Mouse (Mus musculus): ENCODE measurements around the gene Pxylp1. TPM values are rescaled to one million over a fixed set of nuclear protein-coding genes. Genes with fewer than 3 reads are reported as not detected.

Gene Pxylp1
- total RNA-seq, 2 experiments from 2014 or later = 19.1 to 20.7 TPM

DNA sequence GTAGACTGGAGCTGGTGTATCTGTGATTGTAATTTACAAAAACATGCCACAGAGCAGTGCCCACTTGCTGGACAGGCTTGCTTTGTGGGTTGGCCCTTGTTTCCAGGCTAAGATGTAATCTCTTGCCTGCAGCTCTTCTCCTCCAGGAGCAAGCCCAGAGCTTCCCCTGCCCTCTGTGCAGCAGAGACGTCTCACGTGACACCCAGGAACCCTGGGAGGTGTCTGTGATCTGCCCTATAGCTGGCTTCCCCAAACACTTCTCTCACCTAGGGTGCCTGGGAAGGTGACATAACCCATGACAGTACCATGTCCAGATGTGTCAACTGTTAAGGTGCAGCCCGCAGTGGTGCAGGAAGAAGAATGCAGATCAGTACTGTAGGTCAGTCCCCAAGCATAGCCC, 28.9 kb downstream of the Pxylp1 start:
- intact Hi-C loops (cut with DNase I) = no loop called here

DNA sequence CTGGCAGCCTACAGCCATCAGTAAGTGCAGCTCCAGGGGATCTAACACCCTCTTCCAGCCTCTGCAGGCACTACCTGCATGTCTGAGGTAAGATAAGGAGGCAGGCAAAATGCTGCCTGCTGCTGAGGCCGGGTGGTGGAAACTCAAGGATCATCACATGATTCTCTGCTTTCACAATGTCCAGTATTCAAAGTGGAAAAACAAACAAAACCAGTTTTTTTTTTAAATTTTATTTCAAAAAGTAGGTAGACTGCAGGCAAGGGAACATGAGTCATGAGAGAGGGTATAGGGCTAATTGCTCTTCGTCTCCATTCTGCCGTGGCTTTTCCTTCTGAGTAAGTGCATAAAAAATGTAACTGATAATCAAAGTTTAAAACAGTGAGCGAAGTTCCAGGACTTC, 29.6 kb downstream of the Pxylp1 start:
- no peak for DNase-seq
- intact Hi-C loops (cut with DNase I) = no loop called here

More for the DNA sequence above, 28.9 kb downstream of the Pxylp1 start:
- no peak for DNase-seq

DNA sequence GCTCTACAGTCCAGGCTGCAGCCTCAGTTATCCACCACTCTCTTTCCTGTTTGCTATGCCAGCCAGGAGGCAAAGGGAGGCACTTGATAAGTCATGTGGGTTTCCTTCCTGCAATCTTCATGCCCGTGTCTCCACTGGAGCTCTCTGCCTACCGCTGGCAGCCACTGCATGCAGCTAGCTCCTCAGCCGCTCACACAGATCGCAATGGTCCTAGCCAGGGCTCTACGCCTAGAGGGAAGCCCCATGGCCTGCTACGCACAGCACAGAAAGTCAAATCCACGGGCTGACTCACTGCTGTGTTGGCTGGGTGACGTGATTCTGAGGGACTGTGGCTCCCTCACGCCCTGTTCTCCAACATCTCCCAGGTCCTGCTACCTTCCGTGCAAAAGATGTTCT, 31.4 kb downstream of the Pxylp1 start:
- DNase-seq = no peak
- intact Hi-C loops (cut with DNase I) = no loop called here

DNA sequence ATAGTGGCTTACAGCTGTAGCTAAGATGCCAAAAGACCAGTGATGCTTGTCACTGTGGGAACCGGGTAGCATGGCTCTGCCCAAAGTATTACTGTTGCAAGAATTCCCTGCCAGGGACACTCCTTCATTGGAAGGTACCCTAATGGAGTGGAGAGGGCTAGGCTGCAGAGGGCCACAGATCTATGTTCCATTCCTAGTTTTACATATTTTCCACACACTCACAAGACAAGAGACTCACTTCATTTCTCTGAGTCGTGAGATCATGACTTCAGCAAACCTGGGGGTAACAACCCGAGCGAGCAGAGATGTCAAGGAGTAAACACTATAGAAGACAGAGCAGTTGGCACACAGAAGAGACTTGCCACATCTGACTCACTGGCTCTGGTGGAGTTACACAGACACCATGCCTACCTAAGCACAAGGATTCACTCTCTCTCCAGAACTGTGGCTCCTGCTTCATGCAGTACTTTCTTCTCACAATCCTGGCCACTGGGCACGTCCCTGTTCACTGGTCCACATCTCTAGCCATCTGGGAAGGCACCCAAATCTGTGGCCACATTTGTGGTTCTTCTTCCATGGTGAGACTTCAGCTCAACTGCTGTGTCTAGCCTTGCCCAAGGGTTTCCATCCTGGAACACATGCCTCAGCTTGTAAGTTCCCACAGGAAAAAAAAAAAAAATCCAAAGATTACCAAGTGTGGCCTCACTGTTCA, 31.9 kb downstream of the Pxylp1 start:
- DNase-seq = no peak
- intact Hi-C loops (cut with DNase I) = no loop called here

DNA sequence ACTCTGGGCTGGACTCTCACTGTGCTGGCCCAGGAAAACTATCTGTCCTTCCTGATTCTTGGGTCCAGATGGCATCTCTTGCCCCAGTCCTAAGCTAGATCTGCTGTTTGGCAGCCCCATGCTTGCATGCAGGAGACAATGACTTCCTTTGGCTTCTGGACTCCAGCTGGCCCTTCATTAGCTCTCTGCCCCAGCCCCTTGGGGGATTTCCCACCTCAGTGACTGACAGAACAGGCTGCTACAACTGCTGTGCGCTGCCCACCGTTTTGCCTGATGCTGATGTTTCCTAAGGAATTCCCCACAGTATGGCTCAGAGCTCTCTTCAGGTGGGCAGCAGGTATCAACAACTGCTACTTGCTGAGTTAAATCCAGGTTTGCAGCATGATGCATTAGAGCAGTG, 33.4 kb downstream of the Pxylp1 start:
- DNase-seq = peak; percentile 43
- intact Hi-C loops (cut with DNase I) = no loop called here

DNA sequence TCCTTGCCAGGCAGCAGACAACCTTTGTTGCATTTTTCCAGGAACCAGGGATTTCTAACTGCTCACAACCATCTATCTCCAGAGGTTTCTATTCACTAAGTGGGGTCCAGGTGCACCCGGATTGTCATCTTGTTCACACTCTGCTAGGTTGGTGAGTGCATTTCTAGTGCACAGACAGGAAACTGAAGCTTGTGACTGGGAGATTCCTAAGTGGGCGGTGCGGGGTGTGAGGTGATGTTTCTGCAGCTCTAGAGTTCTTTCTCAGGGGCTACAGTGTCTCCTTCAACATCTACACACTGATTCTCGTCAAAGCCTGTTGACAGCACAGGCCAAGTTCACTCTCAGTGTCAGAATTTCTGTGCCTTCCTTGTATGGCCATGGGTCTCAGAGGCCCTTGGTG, 34.6 kb downstream of the Pxylp1 start:
- no peak for DNase-seq
- intact Hi-C loops (cut with DNase I) = no loop called here

DNA sequence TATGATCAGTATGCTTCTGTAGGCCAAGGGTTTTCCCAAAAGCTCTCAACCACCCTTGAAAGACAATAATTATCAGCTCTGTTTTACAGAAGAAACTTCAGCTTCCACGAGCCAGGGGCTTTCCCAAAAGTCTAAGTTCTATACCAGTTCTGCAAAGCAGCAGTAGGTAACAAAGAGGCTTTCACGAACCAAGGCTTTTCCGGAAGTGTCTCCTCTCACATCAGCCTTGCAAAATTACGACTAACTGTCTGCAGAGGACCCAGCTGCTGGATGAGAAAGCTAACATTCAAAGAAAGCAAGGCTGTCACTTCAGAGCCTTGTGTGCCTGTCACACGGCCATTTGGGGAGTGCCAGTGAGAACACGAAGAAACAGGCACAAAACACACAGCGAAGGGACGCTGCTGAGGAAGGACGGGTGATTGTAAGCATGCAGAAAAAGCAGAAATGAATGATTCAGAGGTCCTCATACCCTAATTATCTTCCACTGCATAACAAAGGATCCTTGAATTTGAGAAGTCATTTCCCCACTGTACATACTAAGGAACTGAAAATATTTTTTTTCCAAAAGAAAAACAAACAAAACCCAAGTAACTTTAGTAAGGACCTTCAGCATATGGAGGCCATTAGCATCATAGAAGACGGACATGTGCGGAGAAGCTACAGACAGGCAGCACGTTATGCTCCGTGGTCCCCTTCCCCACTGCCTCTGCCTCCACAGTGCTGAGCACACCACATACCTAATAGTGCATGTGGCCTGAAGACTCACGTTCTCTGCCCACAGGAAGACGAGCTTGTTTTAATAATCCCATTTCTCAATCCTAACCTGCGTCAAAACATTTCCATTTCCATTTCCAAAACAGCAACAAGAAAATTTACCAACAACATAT, 38.9 kb downstream of the Pxylp1 start:
- intact Hi-C loops (cut with DNase I) = no loop called here
- no peak for DNase-seq

DNA sequence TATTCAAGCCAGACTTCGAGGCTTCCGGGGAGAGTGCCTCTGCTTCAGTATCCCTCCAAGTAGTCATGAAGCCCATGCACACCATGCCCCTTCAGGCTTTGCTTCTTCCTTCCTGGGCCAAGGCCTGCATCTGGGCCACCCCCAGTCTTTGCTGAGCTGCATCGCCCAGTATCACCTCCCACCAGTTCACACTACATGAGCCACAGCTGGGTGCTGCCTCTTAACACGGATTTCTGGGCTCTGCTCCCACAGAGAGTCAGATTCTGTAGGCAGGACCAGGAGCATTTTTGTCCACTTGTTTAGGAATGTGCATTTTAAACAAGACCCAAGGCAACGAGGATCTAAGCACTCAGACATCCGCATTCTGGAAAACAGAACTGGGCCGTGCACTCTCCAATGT, 40.8 kb downstream of the Pxylp1 start:
- intact Hi-C loops (cut with DNase I) = no loop called here
- DNase-seq = no peak

DNA sequence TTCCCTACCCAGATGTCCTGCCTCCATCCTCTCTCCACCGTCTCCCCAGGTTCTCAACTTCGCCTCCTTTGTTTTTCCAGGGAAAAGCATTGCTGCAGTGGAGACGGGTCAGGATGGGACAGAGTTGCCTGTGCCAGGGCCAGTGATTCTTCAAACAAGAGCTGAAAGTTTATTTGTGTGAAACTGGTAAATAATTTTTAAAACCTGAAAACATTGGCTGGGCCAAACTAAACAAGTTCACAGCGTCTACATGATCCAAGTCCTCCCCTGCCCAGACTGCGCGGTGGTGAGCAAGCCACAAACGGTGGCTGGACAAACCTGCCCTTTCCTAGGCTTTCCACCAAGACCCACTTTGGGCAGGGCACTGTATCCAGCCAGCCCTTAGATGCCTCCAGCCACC, 41.4 kb downstream of the Pxylp1 start:
- no peak for DNase-seq
- intact Hi-C loops (cut with DNase I) = no loop called here

DNA sequence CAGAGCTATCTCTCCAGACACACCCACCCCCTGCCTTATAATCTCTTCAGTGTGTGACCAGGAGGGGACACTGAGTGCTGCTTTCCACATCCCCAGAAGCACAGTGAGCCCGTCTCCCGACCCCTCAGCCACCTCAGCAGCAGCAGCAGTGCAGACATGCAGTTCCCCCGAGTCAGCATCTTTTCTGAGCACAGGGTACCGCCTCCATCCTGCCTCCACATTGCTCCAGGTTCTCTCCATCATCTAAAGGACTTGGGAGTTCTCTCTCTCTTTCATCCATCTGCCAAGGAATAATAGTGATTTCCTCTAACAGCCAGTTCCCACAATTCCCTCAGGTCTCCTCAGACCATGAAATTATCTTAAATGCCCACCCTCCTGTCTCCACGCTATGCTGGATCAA, 43.5 kb downstream of the Pxylp1 start:
- intact Hi-C loops (cut with DNase I) = no loop called here
- no peak for DNase-seq

DNA sequence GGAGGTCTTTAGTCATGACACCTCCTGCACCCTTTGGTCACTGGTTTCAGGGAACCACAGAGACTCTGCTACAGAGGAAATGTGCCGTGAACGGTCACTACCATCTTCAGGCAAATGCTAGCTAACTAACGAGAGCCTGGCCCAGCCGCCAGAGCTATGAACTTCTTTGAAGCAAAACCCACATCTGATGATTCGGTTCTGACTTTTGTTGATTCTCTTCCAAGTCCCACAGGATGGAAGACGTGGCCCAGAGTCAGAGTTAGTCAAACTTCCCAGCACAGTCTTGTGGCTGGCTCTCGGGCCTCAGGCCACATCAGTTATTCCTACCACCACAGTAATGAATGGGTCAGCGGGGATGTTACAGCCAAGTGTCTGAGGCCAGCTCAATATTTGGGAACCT, 46.1 kb downstream of the Pxylp1 start:
- intact Hi-C loops (cut with DNase I) = no loop called here
- DNase-seq = no peak

DNA sequence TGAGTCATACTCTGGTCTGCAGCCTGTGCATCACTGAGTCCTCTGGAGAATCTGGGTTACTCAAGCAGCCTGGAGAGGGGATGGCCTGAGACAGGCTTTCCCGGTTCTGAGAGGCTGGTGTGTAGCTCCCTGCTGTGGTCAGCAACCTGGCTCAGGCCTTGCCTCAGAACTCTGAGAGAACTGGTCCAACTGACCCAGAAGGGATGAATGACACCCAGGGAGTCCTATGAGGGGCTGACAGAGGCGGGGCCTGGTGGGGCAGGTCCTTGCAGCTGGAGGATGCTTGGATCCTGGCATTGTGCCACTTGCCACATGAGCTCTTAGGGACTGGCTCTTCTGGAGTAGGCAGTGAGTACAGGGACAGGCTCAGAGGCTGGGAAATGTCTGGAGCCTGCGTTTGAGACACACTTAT, 47.7 kb downstream of the Pxylp1 start:
- DNase-seq = peak; percentile 77
- intact Hi-C loops (cut with DNase I) = no loop called here

DNA sequence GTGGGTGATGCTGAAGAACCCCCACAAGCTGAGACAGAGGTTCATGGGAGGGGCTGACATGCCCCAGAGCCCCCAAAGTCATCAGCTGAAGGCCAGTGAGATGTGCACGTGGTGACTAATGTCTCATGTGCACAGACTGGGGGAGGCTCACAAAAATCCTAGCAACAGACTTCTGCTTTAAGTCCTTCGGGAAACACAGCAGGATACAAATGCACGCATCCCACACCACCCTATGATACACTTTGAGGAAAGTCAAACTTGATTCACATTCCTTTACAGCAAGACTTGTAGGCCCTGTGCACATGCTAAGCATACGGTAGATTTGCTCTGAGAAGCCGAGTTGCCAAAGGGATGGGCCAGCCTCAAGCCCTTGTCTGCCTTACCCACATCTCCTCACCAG, 53.1 kb downstream of the Pxylp1 start:
- intact Hi-C loops (cut with DNase I) = loop anchor here (5.0 kb wide), 1 partner anchor 48 kb away; no protein-coding TSS in a partner anchor
- no peak for DNase-seq

DNA sequence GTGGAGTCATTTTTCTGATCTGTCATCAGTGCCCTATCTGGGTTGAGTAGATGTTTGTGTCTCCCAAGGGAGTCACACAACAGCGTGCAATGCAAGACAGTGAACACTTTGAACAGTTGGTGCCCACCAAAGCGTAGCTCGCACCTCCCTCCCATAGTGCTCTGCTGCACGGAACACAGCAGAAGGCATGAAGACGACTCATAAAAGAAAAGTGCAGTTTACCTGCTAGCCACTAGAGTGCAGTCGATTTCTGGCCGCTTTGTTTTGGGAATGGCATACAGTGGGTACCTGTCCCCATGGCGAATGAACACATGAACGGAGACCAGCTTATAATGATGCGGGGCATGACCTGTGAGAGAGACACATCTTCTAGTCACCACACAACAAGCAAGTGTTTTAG, 53.6 kb downstream of the Pxylp1 start:
- DNase-seq = peak; percentile 35
- intact Hi-C loops (cut with DNase I) = loop anchor here (5.0 kb wide), 1 partner anchor 48 kb away; no protein-coding TSS in a partner anchor

DNA sequence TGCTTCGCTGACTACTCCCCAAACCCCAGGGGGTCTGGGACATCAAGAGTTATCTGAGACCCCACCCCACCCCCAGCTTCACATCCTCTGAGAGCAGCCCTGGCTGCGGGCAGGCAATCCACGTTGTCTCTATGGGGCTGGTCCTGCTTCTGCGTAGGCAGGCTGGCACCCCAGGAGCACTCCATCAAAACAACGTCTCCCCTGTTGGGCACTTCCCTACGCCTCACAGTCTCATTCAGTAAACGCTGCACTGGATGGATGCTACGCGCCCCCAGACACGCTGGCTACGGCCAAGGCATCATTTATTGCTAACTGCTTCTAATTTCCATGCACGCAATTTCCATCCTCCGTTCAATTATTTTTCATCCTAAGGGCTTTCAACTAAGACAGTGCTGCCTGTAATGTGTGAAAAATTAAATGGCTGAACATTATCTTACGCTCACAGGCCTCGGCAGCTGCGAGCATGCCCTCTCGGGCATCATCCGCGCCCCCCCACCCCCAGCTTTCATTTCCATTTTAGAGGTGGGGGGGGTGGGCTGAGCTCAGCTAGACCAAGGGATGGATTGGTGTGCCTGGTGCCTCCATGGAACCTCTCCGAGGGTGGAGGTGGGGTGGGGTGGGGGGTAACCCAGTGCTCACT, 54.6 kb downstream of the Pxylp1 start:
- intact Hi-C loops (cut with DNase I) = loop anchor here (5.0 kb wide), 1 partner anchor 49 kb away; no protein-coding TSS in a partner anchor

DNA sequence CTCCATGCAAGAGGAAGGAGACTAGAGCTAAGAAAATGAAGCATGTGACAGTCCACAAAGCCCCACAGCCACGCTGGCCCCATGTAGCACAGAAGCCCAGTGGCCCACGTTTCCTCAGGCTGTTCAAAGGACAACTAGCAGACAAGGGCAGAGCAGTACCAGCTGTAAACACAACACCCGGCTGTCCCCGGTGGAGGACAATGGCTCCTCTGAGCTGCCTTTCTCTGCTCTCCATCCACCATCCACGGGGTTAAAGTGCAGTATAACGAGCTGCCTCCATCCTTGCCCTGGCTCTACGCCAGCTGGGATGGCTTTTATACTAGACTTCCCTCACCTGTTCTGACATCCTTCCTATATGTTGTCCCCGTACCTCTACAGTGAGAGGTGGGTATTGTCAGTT, 55.5 kb downstream of the Pxylp1 start:
- intact Hi-C loops (cut with DNase I) = loop anchor here (5.0 kb wide), 1 partner anchor 50 kb away; no protein-coding TSS in a partner anchor
- no peak for DNase-seq

More for the DNA sequence above, 54.6 kb downstream of the Pxylp1 start:
- DNase-seq = no peak

DNA sequence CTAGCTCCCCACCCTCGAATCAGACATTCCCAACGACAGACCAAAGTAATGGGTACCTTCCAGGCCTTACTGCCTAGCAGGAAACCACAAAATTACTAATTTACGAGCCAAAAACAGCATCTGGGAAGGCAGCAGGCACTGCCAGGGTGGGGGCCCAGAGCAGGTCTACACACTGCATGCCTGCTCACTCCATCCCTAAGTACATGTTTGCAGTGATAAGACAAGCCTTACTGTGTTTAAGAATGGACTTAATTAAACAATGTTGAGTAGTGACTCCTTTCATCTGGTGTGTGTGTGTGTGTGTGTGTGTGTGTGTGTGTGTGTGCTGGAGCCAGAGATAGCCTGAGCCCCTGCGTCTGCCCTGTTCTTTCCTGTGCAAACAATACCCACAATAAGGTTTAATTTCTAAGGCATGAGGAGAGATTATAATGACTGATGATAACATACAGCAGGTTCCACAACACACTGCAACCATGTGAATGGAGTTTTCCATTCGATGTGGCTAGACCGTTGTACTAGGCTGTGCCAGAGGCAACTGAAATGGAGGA, 57.0 kb downstream of the Pxylp1 start:
- intact Hi-C loops (cut with DNase I) = loop anchor here (5.0 kb wide), 1 partner anchor 52 kb away; no protein-coding TSS in a partner anchor
- no peak for DNase-seq

DNA sequence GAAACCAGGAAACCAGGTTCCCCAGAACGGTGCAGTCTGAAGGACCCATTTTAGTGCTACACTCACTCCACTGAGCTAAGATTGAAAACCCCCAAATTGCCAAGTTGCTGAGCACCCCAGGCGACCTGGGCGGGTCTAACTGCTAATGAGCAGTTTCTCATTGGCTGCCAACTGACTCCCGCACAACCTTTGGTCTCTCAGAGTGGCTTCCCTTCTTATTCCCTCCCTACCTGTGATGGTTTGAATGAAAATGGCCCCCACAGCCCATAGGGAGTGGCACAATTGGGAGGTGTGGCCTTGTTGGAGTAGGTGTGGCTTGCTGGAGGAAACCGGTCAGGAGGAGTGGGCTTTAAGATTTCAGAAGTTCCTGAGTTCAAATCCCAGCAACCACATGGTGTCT, 58.9 kb downstream of the Pxylp1 start:
- no peak for DNase-seq
- intact Hi-C loops (cut with DNase I) = no loop called here

DNA sequence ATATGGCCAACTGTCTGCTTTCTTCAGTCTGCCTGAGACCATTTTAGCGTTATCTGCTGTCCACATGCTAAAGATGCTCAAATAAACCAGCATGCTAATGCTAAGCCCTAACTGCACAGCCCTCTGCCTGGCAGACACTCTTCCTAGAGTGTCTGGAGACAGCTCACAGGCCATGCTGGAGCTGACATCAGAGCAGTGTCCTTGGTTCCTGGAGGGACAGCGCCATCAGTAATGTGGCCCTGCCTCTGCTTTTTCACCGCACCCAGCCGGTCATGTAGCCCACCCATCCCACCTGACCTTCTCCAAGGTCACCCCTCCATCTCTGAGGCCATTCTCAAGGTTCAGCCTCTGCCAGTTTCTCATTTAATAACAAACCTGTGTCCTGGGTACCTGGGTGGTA, 60.0 kb downstream of the Pxylp1 start:
- no peak for DNase-seq
- intact Hi-C loops (cut with DNase I) = no loop called here

DNA sequence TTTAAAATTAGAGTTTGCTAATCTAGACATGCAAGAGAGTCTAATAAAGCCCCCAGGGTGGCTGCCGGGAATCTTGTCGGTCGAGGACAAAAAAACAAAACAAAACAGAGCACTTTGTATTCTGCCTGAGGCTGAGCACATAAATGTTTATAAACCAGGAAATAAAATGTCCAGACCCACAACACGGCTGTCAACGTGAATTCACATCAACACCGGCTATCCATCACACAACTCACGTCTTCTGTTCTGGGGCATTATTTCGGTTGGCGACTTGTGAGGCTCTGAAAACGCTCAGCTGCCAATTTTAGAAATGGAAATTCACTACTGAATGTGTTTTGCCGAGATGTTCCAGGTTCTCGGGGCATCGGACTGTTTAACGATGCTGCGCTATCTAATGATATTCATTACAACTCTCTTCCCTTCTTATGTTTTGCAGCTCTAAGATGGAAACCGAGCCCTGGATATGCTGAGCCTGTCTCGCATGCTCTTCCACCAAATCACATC, 61.6 kb downstream of the Pxylp1 start:
- DNase-seq = no peak
- intact Hi-C loops (cut with DNase I) = no loop called here

DNA sequence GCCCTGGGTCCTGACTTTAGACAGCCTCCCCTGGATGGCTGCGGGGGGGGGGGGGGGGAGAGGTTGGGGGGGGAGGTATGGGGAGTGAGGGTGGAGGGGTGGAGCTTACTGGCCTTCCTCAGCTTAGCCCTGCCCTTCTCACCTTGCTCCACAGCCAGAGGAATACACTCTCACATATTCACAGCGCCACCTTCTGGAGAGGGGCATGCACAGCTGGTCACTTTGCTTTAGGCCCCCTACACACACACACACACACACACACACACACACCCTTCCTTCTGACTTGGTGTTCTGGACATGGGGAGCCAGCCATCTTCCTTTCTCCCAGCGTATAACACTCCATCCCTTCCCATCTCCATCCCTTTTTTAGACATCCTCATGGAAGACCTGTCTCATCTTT, 62.8 kb downstream of the Pxylp1 start:
- intact Hi-C loops (cut with DNase I) = no loop called here
- no peak for DNase-seq

All from left cerebral cortex, postnatal 4 days (tissue).